Mouse (Mus musculus) limb, embryonic 12.5 days (tissue): Measurements from ENCODE around the gene Tmem107. TPM values are rescaled to one million over a fixed set of nuclear protein-coding genes. Genes with fewer than 3 reads are reported as not detected.

Experiments used
- ATAC-seq: fragments of 200-750 bp; cut with Nextera tagmentation; 2 replicates; pipeline ENCODE4 v1.8.0; 2017; ENCODE audit warnings: low read depth, moderate TSS enrichment; ENCODE audit not compliant: insufficient number of reproducible peaks, insufficient read depth, low FRiP score, low TSS enrichment
- H3K27ac ChIP-seq: fragments of 300-500 bp; sonication (generic); 2 replicates; pipeline ENCODE4 v1.5.1; 2016; ENCODE audit warnings: mild to moderate bottlenecking, moderate library complexity
- H3K27me3 ChIP-seq: fragments of 300-500 bp; sonication (generic); 2 replicates; pipeline ENCODE4 v1.6.1; 2016; ENCODE audit warnings: mild to moderate bottlenecking, moderate library complexity
- H3K36me3 ChIP-seq: fragments of 300-500 bp; sonication (generic); 2 replicates; pipeline ENCODE4 v1.6.1; 2016; ENCODE audit warnings: mild to moderate bottlenecking, moderate library complexity
- H3K4me1 ChIP-seq: fragments of 300-500 bp; sonication (generic); replicated peaks from 2 replicates; pipeline ENCODE4 v1.6.1; 2016
- H3K4me2 ChIP-seq: fragments of 300-500 bp; sonication (generic); 2 replicates; pipeline ENCODE4 v1.6.1; 2016; ENCODE audit warnings: mild to moderate bottlenecking, moderate library complexity
- H3K4me3 ChIP-seq: fragments of 300-500 bp; sonication (generic); replicated peaks from 2 replicates; pipeline ENCODE4 v1.5.1; 2016; ENCODE audit warnings: mild to moderate bottlenecking
- H3K9ac ChIP-seq: fragments of 300-500 bp; sonication (generic); replicated peaks from 2 replicates; pipeline ENCODE4 v1.6.1; 2016; ENCODE audit warnings: mild to moderate bottlenecking, moderate library complexity
- H3K9me3 ChIP-seq: fragments of 300-500 bp; sonication (generic); 2 replicates; pipeline ENCODE4 v1.6.1; 2016; ENCODE audit warnings: mild to moderate bottlenecking, moderate library complexity
- WGBS: fragments of 180-500 bp; shearing (Covaris S2); methylation state at CpG from one replicate; pipeline ENCODE4 v1.1.7; 2016; 5-methylcytosine and 5-hydroxymethylcytosine counted together
- polyA plus RNA-seq: library from polyadenylated mRNA; unstranded; fragments of >200 nt; fragmentation: Nextera tagmentation; extraction: Ambion mirVana; gene quantifications from 2 replicates; pipeline ENCODE4 v1.2.1, GENCODE M21; 2016

The Tmem107 gene
- 39.5 and 41.0 TPM in 2 replicates for polyA plus RNA-seq

GRCm38 (mm10) chr11:69070590-69071222, at the start of gene Tmem107:
Tmem107 (plus strand) TSS chr11:69070806.
- peak within 1 kb of the TSS; percentile 81 for H3K9ac ChIP-seq
- ATAC-seq: peak; percentile 84
- H3K27me3 ChIP-seq: peaks cover 4% of the 10 kb centered on the region; the same call in 1 of the 2 replicates
- peak within 1 kb of the TSS; percentile 62 for H3K4me3 ChIP-seq
- H3K27ac ChIP-seq: peak within 1 kb of the TSS; percentile 94
- no peaks in the 10 kb centered on the region for H3K36me3 ChIP-seq
- H3K9me3 ChIP-seq: no peaks in the 10 kb centered on the region
- WGBS: under 1% methylated on average over 47 of the region's 47 CpGs
- H3K4me1 ChIP-seq: peaks cover 41% of the 10 kb centered on the region
- H3K4me2 ChIP-seq: peak within 1 kb of the TSS; percentile 84

DNA sequence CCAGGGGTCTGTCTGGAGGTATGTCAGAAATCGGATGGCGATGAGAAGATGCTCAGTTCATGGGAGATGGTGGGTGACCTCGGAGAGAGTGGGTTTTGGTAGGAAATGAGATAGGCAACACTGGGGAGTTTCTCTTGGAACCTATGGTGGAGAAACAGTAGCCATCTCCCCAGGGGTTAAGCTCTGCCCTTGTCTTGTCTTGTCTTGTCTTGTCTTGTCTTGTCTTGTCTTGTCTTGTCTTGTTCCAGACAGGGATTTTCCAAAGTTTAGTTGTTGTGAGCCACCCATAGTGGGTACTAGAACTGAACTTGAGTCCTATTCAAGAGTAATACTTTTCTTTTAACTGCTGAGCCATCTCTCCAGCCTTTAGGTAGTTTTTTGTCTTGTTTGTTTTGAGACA, 44.0 kb upstream of the Tmem107 start:
- peaks cover 100% of the 10 kb centered on the region for H3K36me3 ChIP-seq
- no peak overlapping the region for H3K9ac ChIP-seq
- ATAC-seq: no peak
- H3K4me3 ChIP-seq: no peak overlapping the region
- H3K9me3 ChIP-seq: no peaks in the 10 kb centered on the region
- H3K27me3 ChIP-seq: no peaks in the 10 kb centered on the region
- WGBS: 95% methylated on average over 3 of the region's 3 CpGs
- no peak overlapping the region for H3K4me2 ChIP-seq
- H3K27ac ChIP-seq: no peak overlapping the region
- no peaks in the 10 kb centered on the region for H3K4me1 ChIP-seq

DNA sequence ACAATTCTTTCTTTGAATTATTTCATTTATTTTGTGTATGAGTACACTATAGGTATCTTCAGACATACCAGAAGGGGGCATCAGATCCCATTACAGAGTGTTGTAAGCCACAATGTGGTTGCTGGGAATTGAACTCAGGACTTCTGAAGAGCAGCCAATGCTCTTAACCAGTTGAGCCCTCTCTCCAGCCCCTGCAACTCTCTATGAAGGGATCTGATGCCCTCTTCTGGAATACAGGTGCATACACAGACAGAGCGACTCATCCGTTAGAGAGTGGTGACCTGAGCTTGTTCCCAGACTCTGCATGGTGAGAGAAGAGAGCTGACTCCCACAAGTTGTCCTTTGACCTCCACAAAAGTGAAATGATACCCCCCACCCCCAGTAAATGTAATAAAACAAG, 41.8 kb upstream of the Tmem107 start:
- H3K27ac ChIP-seq: no peak overlapping the region
- no peaks in the 10 kb centered on the region for H3K4me1 ChIP-seq
- no peak for ATAC-seq
- H3K27me3 ChIP-seq: no peaks in the 10 kb centered on the region
- no peak overlapping the region for H3K4me2 ChIP-seq
- no peak overlapping the region for H3K4me3 ChIP-seq
- no peaks in the 10 kb centered on the region for H3K9me3 ChIP-seq
- H3K9ac ChIP-seq: no peak overlapping the region
- 72% methylated on average over 2 of the region's 2 CpGs for WGBS
- peaks cover 99% of the 10 kb centered on the region for H3K36me3 ChIP-seq

DNA sequence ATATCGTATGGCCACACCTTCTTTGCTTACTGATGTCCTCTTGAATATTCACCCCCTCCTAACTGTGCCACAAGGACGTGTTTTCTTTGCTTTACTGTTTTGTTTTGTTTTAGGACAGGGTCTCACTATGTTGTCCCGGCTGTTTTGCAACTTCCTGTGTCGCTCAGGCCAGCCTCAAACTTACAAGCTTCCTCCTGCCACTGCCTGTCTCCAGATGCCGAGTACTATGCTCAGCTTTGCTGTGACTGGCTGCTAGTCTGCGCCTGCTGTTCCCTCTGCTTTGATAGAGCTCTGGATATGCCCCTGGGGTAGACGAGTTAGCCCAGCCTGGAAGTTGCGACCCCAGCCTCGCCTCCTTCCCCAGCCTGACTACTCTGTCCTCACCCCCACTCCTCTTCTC, 37.1 kb upstream of the Tmem107 start:
- Histone ChIP-seq H3K9ac (no peak overlapping the region), H3K27ac (no peak overlapping the region), H3K4me1 (peaks cover 9% of the 10 kb centered on the region), H3K9me3 (no peaks in the 10 kb centered on the region), H3K4me2 (no peak overlapping the region), H3K4me3 (no peak overlapping the region), H3K27me3 (no peaks in the 10 kb centered on the region), H3K36me3 (peaks cover 77% of the 10 kb centered on the region)
- no peak for ATAC-seq
- WGBS: 76% methylated on average over 9 of the region's 9 CpGs

DNA sequence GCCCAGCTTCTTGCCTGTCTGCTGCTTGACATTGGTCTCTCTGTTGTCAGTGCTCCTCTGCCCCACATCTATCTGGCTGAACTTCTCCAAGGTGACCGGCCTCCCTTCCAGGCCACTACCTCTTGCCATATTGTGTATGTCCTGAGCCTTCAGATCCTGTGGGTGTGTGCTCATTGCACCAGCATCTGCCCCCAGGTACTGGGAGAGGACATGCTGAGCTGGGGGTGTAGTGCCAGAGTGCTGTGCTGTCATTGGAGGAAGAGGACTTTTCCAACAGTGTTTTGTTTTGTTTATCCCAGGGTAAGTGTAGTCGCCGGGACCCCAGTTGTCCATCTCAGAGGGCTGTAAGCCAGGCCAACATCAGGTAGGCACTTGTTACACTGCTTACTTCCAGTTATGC, 36.0 kb upstream of the Tmem107 start:
- Histone ChIP-seq H3K27ac (no peak overlapping the region), H3K9ac (no peak overlapping the region), H3K27me3 (no peaks in the 10 kb centered on the region), H3K36me3 (peaks cover 67% of the 10 kb centered on the region), H3K4me2 (no peak overlapping the region), H3K4me1 (peaks cover 19% of the 10 kb centered on the region), H3K4me3 (no peak overlapping the region), H3K9me3 (no peaks in the 10 kb centered on the region)
- ATAC-seq: no peak
- 86% methylated on average over 3 of the region's 3 CpGs for WGBS

- Histone ChIP-seq H3K9ac (no peak overlapping the region), H3K4me1 (peaks cover 21% of the 10 kb centered on the region), H3K36me3 (peaks cover 58% of the 10 kb centered on the region), H3K4me3 (0 out of 2 replicates have a peak overlapping the region, but pooled peaks have one; percentile 12), H3K4me2 (no peak overlapping the region), H3K27me3 (no peaks in the 10 kb centered on the region), H3K27ac (peak overlapping the region; percentile 24), H3K9me3 (no peaks in the 10 kb centered on the region)
- no peak for ATAC-seq
- WGBS: 86% methylated on average over 9 of the region's 9 CpGs
Measured at GRCm38 (mm10) chr11:69035411-69035810, 35.2 kb upstream of the Tmem107 start.

DNA sequence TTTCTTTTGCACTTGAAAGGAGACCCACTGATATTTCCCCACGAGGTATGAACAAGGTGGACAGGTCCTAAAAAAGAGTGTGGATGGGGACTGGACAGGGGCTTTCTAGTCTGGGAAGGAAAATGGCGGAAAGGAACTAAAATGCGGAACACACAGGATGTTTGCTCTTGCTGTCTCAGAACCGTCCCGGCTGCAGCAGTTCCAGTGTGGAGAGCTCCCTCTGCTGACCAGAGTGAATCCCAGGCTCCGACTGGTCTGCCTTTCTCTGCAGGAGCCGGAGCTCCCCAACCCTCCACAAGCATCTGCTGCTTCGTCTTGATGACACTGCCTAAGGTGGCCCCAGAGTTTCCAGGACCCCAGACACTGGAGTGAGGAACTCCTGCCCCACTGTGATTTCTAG, 34.8 kb upstream of the Tmem107 start:
- Histone ChIP-seq H3K27me3 (no peaks in the 10 kb centered on the region), H3K4me1 (peaks cover 21% of the 10 kb centered on the region), H3K36me3 (peaks cover 54% of the 10 kb centered on the region), H3K9me3 (no peaks in the 10 kb centered on the region), H3K9ac (no peak overlapping the region), H3K27ac (peak overlapping the region; percentile 24), H3K4me3 (peak overlapping the region; percentile 12), H3K4me2 (peak overlapping the region; percentile 55)
- no peak for ATAC-seq
- WGBS: 11% methylated on average over 8 of the region's 8 CpGs

- Histone ChIP-seq H3K27me3 (no peaks in the 10 kb centered on the region), H3K9me3 (no peaks in the 10 kb centered on the region), H3K27ac (peak overlapping the region; percentile 86), H3K36me3 (peaks cover 46% of the 10 kb centered on the region), H3K9ac (peak overlapping the region; percentile 80), H3K4me1 (peaks cover 21% of the 10 kb centered on the region), H3K4me3 (peak overlapping the region; percentile 69), H3K4me2 (peak overlapping the region; percentile 55)
- 10% methylated on average over 20 of the region's 20 CpGs for WGBS
- ATAC-seq: no peak
Measured at GRCm38 (mm10) chr11:69036486-69037230, 33.9 kb upstream of the Tmem107 start.

- Histone ChIP-seq H3K4me3 (peak overlapping the region; percentile 69), H3K9ac (peak overlapping the region; percentile 80), H3K27ac (peak overlapping the region; percentile 86), H3K27me3 (no peaks in the 10 kb centered on the region), H3K9me3 (no peaks in the 10 kb centered on the region), H3K4me2 (peak overlapping the region; percentile 55), H3K36me3 (peaks cover 39% of the 10 kb centered on the region), H3K4me1 (peaks cover 21% of the 10 kb centered on the region)
- WGBS: 1% methylated on average over 34 of the region's 34 CpGs
- no peak for ATAC-seq
Measured at GRCm38 (mm10) chr11:69037231-69038061, 33.2 kb upstream of the Tmem107 start.

DNA sequence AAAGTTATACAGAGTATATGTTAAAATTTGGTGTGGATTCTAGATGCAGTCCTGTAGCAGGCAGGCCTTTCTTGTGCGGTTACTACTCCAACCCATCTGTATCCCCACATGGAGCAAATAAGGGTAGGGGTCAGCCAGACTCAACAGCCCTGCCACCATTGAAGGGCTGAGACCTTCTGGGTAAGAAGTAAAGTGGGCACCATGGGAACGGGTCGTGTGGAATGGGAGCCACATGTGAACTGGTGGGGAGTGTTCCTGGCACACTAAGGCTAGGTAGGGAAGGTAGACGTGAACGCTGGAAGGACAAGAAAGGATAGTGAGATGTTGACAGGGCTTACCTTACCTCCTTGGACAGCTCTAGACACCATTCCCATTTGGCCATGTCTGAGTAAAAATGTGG, 32.4 kb upstream of the Tmem107 start:
- ATAC-seq: no peak
- H3K4me1 ChIP-seq: peaks cover 21% of the 10 kb centered on the region
- peaks cover 32% of the 10 kb centered on the region for H3K36me3 ChIP-seq
- 80% methylated on average over 5 of the region's 5 CpGs for WGBS
- H3K4me3 ChIP-seq: no peak overlapping the region
- H3K4me2 ChIP-seq: no peak overlapping the region
- H3K27me3 ChIP-seq: no peaks in the 10 kb centered on the region
- H3K9me3 ChIP-seq: no peaks in the 10 kb centered on the region
- H3K27ac ChIP-seq: no peak overlapping the region
- no peak overlapping the region for H3K9ac ChIP-seq
